Mouse (Mus musculus): ENCODE data around the gene Jsrp1. TPM values are rescaled to one million over a fixed set of nuclear protein-coding genes. Genes with fewer than 3 reads are reported as not detected.

Gene Jsrp1
- total RNA-seq, 2 experiments from 2014 or later, result 1.6 to 2.0 TPM

- intact Hi-C loops (cut with DNase I), result no loop called here
- DNase-seq (ENCODE audit: extremely low spot score in 1 of 2, low spot score in 2 of 2), result no peak
These were observed 37.6 kb downstream of the Jsrp1 start for GRCm38 (mm10) chr10:80775731-80776130.

GRCm38 (mm10) chr10:80774981-80775380, 38.3 kb downstream of the Jsrp1 start:
- intact Hi-C loops (cut with DNase I), result no loop called here
- DNase-seq (ENCODE audit: extremely low spot score in 1 of 2, low spot score in 2 of 2), result no peak

GRCm38 (mm10) chr10:80774549-80774948, 38.7 kb downstream of the Jsrp1 start:
- DNase-seq (ENCODE audit: extremely low spot score in 1 of 2, low spot score in 2 of 2), result peak; percentile 85 to 92
- intact Hi-C loops (cut with DNase I), result no loop called here

DNA sequence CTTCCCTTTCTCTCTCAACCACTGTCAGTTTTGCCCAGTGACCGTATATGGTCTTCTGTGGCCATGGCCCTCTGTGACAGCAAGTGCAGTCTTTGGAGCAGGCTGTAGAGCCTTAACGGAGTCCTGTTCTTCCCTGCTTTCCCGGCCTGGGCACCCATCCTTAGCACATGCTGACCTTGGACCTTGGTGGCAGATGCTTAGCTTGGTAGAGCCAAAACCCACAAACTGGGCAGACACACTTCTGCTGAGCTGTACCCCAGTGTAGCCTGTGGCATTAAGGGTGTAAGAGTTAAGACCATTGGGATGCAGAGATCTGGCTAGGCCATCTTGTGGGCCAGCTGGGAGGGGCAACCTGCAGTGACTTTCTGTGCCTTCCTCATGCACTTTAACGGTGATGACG, 39.5 kb downstream of the Jsrp1 start:
- no peak for DNase-seq (ENCODE audit: extremely low spot score in 1 of 2, low spot score in 2 of 2)
- intact Hi-C loops (cut with DNase I), result no loop called here

- intact Hi-C loops (cut with DNase I), result no loop called here
- DNase-seq (ENCODE audit: extremely low spot score in 1 of 2, low spot score in 2 of 2), result no peak
These were observed 44.9 kb downstream of the Jsrp1 start for GRCm38 (mm10) chr10:80768365-80768764.

GRCm38 (mm10) chr10:80766161-80766815, 47.0 kb downstream of the Jsrp1 start:
- DNase-seq (ENCODE audit: extremely low spot score in 1 of 2, low spot score in 2 of 2), result no peak
- intact Hi-C loops (cut with DNase I), result no loop called here

- intact Hi-C loops (cut with DNase I), result no loop called here
- no peak for DNase-seq (ENCODE audit: extremely low spot score in 1 of 2, low spot score in 2 of 2)
These were observed 47.6 kb downstream of the Jsrp1 start for GRCm38 (mm10) chr10:80765746-80766145.

DNA sequence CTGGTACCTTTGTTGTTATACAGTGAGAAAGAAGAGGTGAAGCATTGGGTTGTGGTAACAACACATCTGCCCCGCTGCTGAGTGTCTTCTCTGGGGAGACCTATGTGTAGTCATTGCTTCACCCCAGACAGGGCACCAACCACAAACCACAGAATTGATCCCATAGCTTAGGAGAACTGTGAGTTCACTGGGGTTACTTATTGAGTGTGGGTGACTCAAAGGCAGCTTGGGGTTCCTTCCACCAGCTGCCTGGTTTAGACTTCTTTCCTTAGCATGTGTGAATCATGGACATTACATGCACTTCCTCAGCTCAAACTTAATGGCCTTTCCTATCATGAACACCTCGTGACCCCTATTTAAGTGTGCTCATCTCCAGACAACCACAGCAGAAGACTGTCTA, 49.8 kb downstream of the Jsrp1 start:
- no peak for DNase-seq (ENCODE audit: extremely low spot score in 1 of 2, low spot score in 2 of 2)
- intact Hi-C loops (cut with DNase I), result no loop called here

- intact Hi-C loops (cut with DNase I), result no loop called here
These were observed 51.5 kb downstream of the Jsrp1 start for GRCm38 (mm10) chr10:80761821-80762220.

GRCm38 (mm10) chr10:80760596-80761524, 52.4 kb downstream of the Jsrp1 start:
- intact Hi-C loops (cut with DNase I), result no loop called here
- no peak for DNase-seq (ENCODE audit: extremely low spot score in 1 of 2, low spot score in 2 of 2)

More at GRCm38 (mm10) chr10:80761821-80762220, 51.5 kb downstream of the Jsrp1 start:
- DNase-seq (ENCODE audit: extremely low spot score in 1 of 2, low spot score in 2 of 2), result no peak

GRCm38 (mm10) chr10:80758651-80759050, 54.6 kb downstream of the Jsrp1 start:
- DNase-seq (ENCODE audit: extremely low spot score in 1 of 2, low spot score in 2 of 2), result no peak
- intact Hi-C loops (cut with DNase I), result no loop called here

Small RNA genes within 50 kb of the gene (microRNA-seq; reads per million reads assigned to microRNA genes)
- gene Mir1982, result 9.5 reads per million, percentile 30 among the genes with 10 or more reads in this experiment

Other genes with a start within 250 kb of the Jsrp1 start
- gene Klf16, start 236.2 kb downstream of the Jsrp1 start, total RNA-seq (2021), result 10 to 100 TPM; 40.1 to 46.3 TPM
- 100 to 1,000 TPM; 191 to 194 TPM for gene Abhd17a, start 223.2 kb downstream of the Jsrp1 start, total RNA-seq (2021)
- 10 to 100 TPM; 37.5 to 37.9 TPM for gene Scamp4, start 210.6 kb downstream of the Jsrp1 start, total RNA-seq (2021)
- gene Adat3, start 210.6 kb downstream of the Jsrp1 start, total RNA-seq (2021), result 1 to 10 TPM; 4.3 TPM
- 1 to 10 TPM; 2.0 to 3.0 TPM for gene Gm49322, start 207.5 kb downstream of the Jsrp1 start, total RNA-seq (2021)
- 100 to 1,000 TPM; 156 to 167 TPM for gene Csnk1g2, start 190.7 kb downstream of the Jsrp1 start, total RNA-seq (2021)
- 10 to 100 TPM; 89.6 to 91.0 TPM for gene Btbd2, start 156.4 kb downstream of the Jsrp1 start, total RNA-seq (2021)
- 10 to 100 TPM; 46.1 to 47.1 TPM for gene Mknk2, start 135.4 kb downstream of the Jsrp1 start, total RNA-seq (2021)
- gene Mob3a, start 111.5 kb downstream of the Jsrp1 start, total RNA-seq (2021), result 10 to 100 TPM; 21.8 to 24.7 TPM
- gene Izumo4, start 111.3 kb downstream of the Jsrp1 start, total RNA-seq (2021), result 10 to 100 TPM; 56.3 to 63.5 TPM
- gene Ap3d1, start 71.2 kb downstream of the Jsrp1 start, total RNA-seq (2021), result 100 to 1,000 TPM; 146 to 151 TPM
- 10 to 100 TPM; 59.1 to 60.1 TPM for gene Dot1l, start 58.3 kb downstream of the Jsrp1 start, total RNA-seq (2021)
- gene Sf3a2, start 15.3 kb downstream of the Jsrp1 start, total RNA-seq (2021), result 10 to 100 TPM; 39.7 to 43.1 TPM
- 10 to 100 TPM; 57.0 to 62.1 TPM for gene Plekhj1, start 14.9 kb downstream of the Jsrp1 start, total RNA-seq (2021)
- 1 to 10 TPM; 1.7 to 2.0 TPM for gene Amh, start 8.3 kb downstream of the Jsrp1 start, total RNA-seq (2021)
- gene Oaz1, start 13.2 kb upstream of the Jsrp1 start, total RNA-seq (2021), result 100 to 1,000 TPM; 414 to 433 TPM
- gene Lingo3, start 30.5 kb upstream of the Jsrp1 start, total RNA-seq (2021), result 10 to 100 TPM; 25.4 to 30.9 TPM
- 10 to 100 TPM; 51.1 to 57.3 TPM for gene Lsm7, start 41.7 kb upstream of the Jsrp1 start, total RNA-seq (2021)
- 10 to 100 TPM; 81.5 to 90.2 TPM for gene Sppl2b, start 41.8 kb upstream of the Jsrp1 start, total RNA-seq (2021)
- under 1 TPM in 1 of 2 experiments, not detected in 1; 0.13 TPM for gene Tmprss9, start 58.4 kb upstream of the Jsrp1 start, total RNA-seq (2021)
- 100 to 1,000 TPM; 158 to 161 TPM for gene Timm13, start 87.5 kb upstream of the Jsrp1 start, total RNA-seq (2021)
- 10 to 100 TPM; 20.4 to 21.3 TPM for gene Lmnb2, start 104.7 kb upstream of the Jsrp1 start, total RNA-seq (2021)
- 10 to 100 TPM in 1 of 2 experiments, 1 to 10 TPM in 1; 8.2 to 10.4 TPM for gene Gadd45b, start 116.6 kb upstream of the Jsrp1 start, total RNA-seq (2021)
- gene Gng7, start 201.4 kb upstream of the Jsrp1 start, total RNA-seq (2021), result 100 to 1,000 TPM; 127 to 166 TPM
- 100 to 1,000 TPM; 105 to 120 TPM for gene Diras1, start 212.2 kb upstream of the Jsrp1 start, total RNA-seq (2021)
- 10 to 100 TPM; 65.2 to 67.8 TPM for gene Slc39a3, start 223.9 kb upstream of the Jsrp1 start, total RNA-seq (2021)
- 100 to 1,000 TPM; 187 to 196 TPM for gene Sgta, start 246.7 kb upstream of the Jsrp1 start, total RNA-seq (2021)

All from left cerebral cortex, postnatal 10 days (tissue).